Mouse (Mus musculus): ENCODE data around the gene Dpagt1.

DNA sequence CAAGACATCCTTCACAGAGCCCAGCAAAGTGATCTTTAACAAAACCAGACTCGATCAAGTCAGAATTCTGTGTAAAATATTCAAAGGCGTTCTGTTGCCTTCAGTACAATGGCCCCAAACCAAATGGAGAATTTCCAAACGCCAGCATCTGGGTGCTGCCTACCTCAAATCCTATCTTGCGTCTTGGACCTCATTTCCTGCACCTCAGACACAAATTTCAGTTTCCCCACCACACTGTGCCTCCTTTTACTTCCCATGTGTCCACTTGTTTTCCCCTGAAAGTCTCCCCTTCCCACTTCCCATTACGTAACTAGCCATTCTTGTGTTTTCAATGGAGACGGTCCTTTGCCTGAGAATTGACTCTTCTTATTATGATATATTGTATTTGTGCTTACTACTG lies 19.3 kb upstream of the Dpagt1 start:
- TF ChIP-seq CTCF (IDR thresholded peaks at IDR 0.05; ENCODE audit: insufficient read depth, low read depth, low read length): no peak
- TF ChIP-seq POLR2A (IDR thresholded peaks at IDR 0.05; ENCODE audit: insufficient read depth, low read depth, low read length): no peak
